ENCODE assay signal across 19 mouse cellular contexts in the genomic region with DNA sequence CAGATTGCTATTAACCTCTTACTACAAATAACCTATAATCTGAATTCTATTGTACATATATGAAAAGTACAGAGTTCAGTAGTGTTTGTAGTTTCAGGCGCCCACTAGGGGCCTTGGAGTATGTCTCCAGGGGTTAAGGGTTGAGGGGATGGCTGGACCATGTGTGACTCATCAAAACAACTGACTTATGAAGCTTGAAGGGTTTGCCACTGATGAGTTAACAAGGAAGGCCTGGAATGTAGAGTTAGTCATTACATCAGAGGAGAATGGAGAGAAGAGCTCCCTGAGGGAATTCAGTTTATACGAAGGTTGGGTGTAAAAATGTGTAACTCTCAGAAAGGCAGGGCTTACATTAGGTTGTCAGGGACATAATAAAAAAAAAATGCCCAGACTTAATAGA. TPM values are rescaled to one million over a fixed set of nuclear protein-coding genes. Genes with fewer than 3 reads are reported as not detected.
DNase-seq lines count a peak whose midpoint lies in the region; ATAC-seq and TF ChIP-seq lines count a peak whose summit lies in the region.
"Had no signal": no experiment of that assay in that cellular context is flagged by ENCODE, and none has a peak within 500 bp of the region (broad histone marks: within the 10 kb centered on the region; RNA-seq: fewer than 3 reads in every experiment).

No protein-coding gene starts in this region.

- no peak overlapping the region for H3K4me3 ChIP-seq in heart, embryonic 15.5 days
- H3K4me3 ChIP-seq in lung, embryonic 16.5 days (ENCODE audit: low read length) = no peak overlapping the region
- H3K4me3 ChIP-seq in C2C12 (ENCODE audit: insufficient read depth, poor library complexity, severe bottlenecking) = no peak overlapping the region
- no peak overlapping the region for H3K4me3 ChIP-seq in hindbrain, embryonic 11.5 days (ENCODE audit: low read depth, low read length)
- H3K4me3 ChIP-seq: forebrain, embryonic 10.5 days; hindbrain, embryonic 13.5 days; limb, embryonic 13.5 days had no signal

- peaks cover 12% of the 10 kb centered on the region for H3K4me1 ChIP-seq in heart, embryonic 15.5 days (replicated peaks)
- H3K4me1 ChIP-seq in lung, embryonic 16.5 days (replicated peaks; ENCODE audit: control insufficient read depth, insufficient read depth, low read length) = peaks cover 9% of the 10 kb centered on the region; the same call in 1 of the 2 replicates
- H3K4me1 ChIP-seq in hindbrain, embryonic 11.5 days (replicated peaks; ENCODE audit: control insufficient read depth, insufficient read depth, low read length) = no peaks in the 10 kb centered on the region
- H3K4me1 ChIP-seq: limb, embryonic 13.5 days had no signal

- no peaks in the 10 kb centered on the region for H3K79me2 ChIP-seq in C2C12 (ENCODE audit: control insufficient read depth, insufficient read depth)

- CTCF ChIA-PET in Patski (lab: Charles Lee) = interaction anchor here (1.0 to 2.3 kb wide), 4 partner anchors 9 to 25 kb away, joined by 3 to 11 read pairs (median 4); no protein-coding TSS in a partner anchor

- H3K4me2 ChIP-seq in heart, embryonic 15.5 days = no peak overlapping the region
- H3K4me2 ChIP-seq in lung, embryonic 16.5 days (ENCODE audit: low read depth, low read length) = no peak overlapping the region
- no peak overlapping the region for H3K4me2 ChIP-seq in hindbrain, embryonic 11.5 days (replicated peaks; ENCODE audit: low read depth, low read length)
- H3K4me2 ChIP-seq: hindbrain, embryonic 13.5 days; limb, embryonic 13.5 days; midbrain, embryonic 11.5 days had no signal

- no peak overlapping the region for H3ac ChIP-seq in C2C12 (ENCODE audit: control insufficient read depth, insufficient read length, low read depth)

- ATAC-seq in heart, embryonic 15.5 days (replicated peaks; ENCODE audit: insufficient number of reproducible peaks, insufficient read depth, low FRiP score, low read depth) = no peak
- ATAC-seq in lung, embryonic 16.5 days (ENCODE audit: low read depth) = no peak
- peak; percentile 97 for ATAC-seq in Patski
- ATAC-seq in hindbrain, embryonic 11.5 days (ENCODE audit: low FRiP score) = no peak
- ATAC-seq: inflammation-experienced regulatory T-cells, adult 6 months had no signal

- WGBS in heart, embryonic 15.5 days = 70% methylated on average over 2 of the region's 2 CpGs
- WGBS in lung, embryonic 16.5 days = 77% methylated on average over 2 of the region's 2 CpGs
- 80% methylated on average over 2 of the region's 2 CpGs for WGBS in hindbrain, embryonic 11.5 days

- no peaks in the 10 kb centered on the region for H3K27me3 ChIP-seq in heart, embryonic 15.5 days
- H3K27me3 ChIP-seq in lung, embryonic 16.5 days (ENCODE audit: control insufficient read depth, insufficient read depth, low read depth, low read length) = no peaks in the 10 kb centered on the region
- H3K27me3 ChIP-seq in C2C12 (ENCODE audit: control insufficient read depth, insufficient read depth, insufficient read length) = no peaks in the 10 kb centered on the region
- no peaks in the 10 kb centered on the region for H3K27me3 ChIP-seq in Patski
- no peaks in the 10 kb centered on the region for H3K27me3 ChIP-seq in hindbrain, embryonic 11.5 days (ENCODE audit: control insufficient read depth, insufficient read depth, low read length)
- H3K27me3 ChIP-seq: CH12.LX; hindbrain, embryonic 13.5 days; limb, embryonic 13.5 days had no signal

- no peaks in the 10 kb centered on the region for H3K36me3 ChIP-seq in heart, embryonic 15.5 days
- no peaks in the 10 kb centered on the region for H3K36me3 ChIP-seq in lung, embryonic 16.5 days (ENCODE audit: control insufficient read depth, insufficient read depth, low read length)
- no peaks in the 10 kb centered on the region for H3K36me3 ChIP-seq in C2C12 (ENCODE audit: control insufficient read depth, insufficient read depth)
- no peaks in the 10 kb centered on the region for H3K36me3 ChIP-seq in hindbrain, embryonic 11.5 days (ENCODE audit: control insufficient read depth, insufficient read depth, low read length)
- H3K36me3 ChIP-seq: forebrain, embryonic 10.5 days; hindbrain, embryonic 13.5 days; limb, embryonic 13.5 days had no signal

- no peaks in the 10 kb centered on the region for H3K9me3 ChIP-seq in heart, embryonic 15.5 days (replicated peaks)
- H3K9me3 ChIP-seq in lung, embryonic 16.5 days (ENCODE audit: control insufficient read depth, low read length) = peaks cover 3% of the 10 kb centered on the region; the same call in 1 of the 2 replicates
- no peaks in the 10 kb centered on the region for H3K9me3 ChIP-seq in hindbrain, embryonic 11.5 days (ENCODE audit: control insufficient read depth, low read length)
- H3K9me3 ChIP-seq: forebrain, embryonic 10.5 days had no signal

- in situ Hi-C loops in Patski (cut with MboI; ENCODE audit: low pct_unique_long_range_greater_than_20kb) = no loop called here

- H3K9ac ChIP-seq in heart, embryonic 15.5 days = no peak overlapping the region
- no peak overlapping the region for H3K9ac ChIP-seq in lung, embryonic 16.5 days (ENCODE audit: low read length)
- H3K9ac ChIP-seq in hindbrain, embryonic 11.5 days (ENCODE audit: low read depth, low read length) = no peak overlapping the region
- H3K9ac ChIP-seq: hindbrain, embryonic 13.5 days; limb, embryonic 13.5 days; liver, embryonic 14.5 days had no signal

- POLR2A ChIA-PET in Patski (lab: Charles Lee) = interaction anchor here (0.7 kb wide), 1 partner anchor 37 kb away, joined by 3 read pairs; no protein-coding TSS in a partner anchor

- H3K79me3 ChIP-seq in C2C12 (ENCODE audit: low read depth) = no peaks in the 10 kb centered on the region

- no peak for TF ChIP-seq CTCF in C2C12 (IDR thresholded peaks at IDR 0.05; ENCODE audit: control insufficient read depth, insufficient read depth, insufficient read length)
- TF ChIP-seq CTCF in Patski (IDR thresholded peaks at IDR 0.05) = peak; percentile 57

- H3K27ac ChIP-seq in heart, embryonic 15.5 days = peak overlapping the region; percentile 60
- 0 out of 2 replicates have a peak overlapping the region, but pooled peaks have one; percentile 89 for H3K27ac ChIP-seq in lung, embryonic 16.5 days (ENCODE audit: low read length)
- H3K27ac ChIP-seq in hindbrain, embryonic 11.5 days (ENCODE audit: low read depth, low read length) = no peak overlapping the region
- H3K27ac ChIP-seq: forebrain, embryonic 10.5 days; hindbrain, embryonic 13.5 days; limb, embryonic 13.5 days; liver, embryonic 14.5 days had no signal

- DNase-seq in heart, adult 9 months (ENCODE audit: low spot score in 2 of 2) = no peak
- DNase-seq in lung, adult 18-20 months = no peak
- DNase-seq in Patski (ENCODE audit: low read depth, low spot score) = peak; percentile 63
- DNase-seq in spleen, postnatal 10 days (ENCODE audit: low spot score in 2 of 2) = no peak
- DNase-seq in hindbrain, embryonic 11.5 days (ENCODE audit: low spot score) = no peak
- DNase-seq: cerebellum, adult 8-10 months; retina, postnatal 1 day; right cerebral cortex, postnatal 4 days; thymus, adult 2 months had no signal

TF ChIP-seq in C2C12, 6 proteins besides CTCF, POLR2A, EP300 and RAD21:
- TF ChIP-seq FOSL1 (IDR thresholded peaks at IDR 0.05; ENCODE audit: insufficient read depth, low read length, poor library complexity, severe bottlenecking) (peak; percentile 58), CEBPB (IDR thresholded peaks at IDR 0.05; ENCODE audit: low read depth) (peak; percentile 50), USF1 (IDR thresholded peaks at IDR 0.05; ENCODE audit: low read depth) (no peak)
TF ChIP-seq in C2C12: peak in this region for 2.

RNA-seq across cellular contexts. Expression of a gene that starts 38.0 kb away (rescaled TPM):
- 36.0 and 47.7 TPM in 2 replicates for polyA plus RNA-seq in heart, embryonic 15.5 days (2015; fragmentation: Nextera tagmentation; extraction: Ambion mirVana)
- 172 and 194 TPM in 2 replicates for polyA plus RNA-seq in lung, embryonic 16.5 days (2015; fragmentation: Nextera tagmentation; extraction: Ambion mirVana)
- polyA plus RNA-seq in C2C12 (2012; fragmentation: generic; extraction: Trizol) = not detected
- polyA plus RNA-seq in Patski (2021) = 0.12 TPM
- polyA plus RNA-seq in hindbrain, embryonic 11.5 days (2014; fragmentation: Nextera tagmentation; extraction: Ambion mirVana) = 36.6 and 37.3 TPM in 2 replicates
- polyA plus RNA-seq: inflammation-experienced regulatory T-cells, adult 6 months had no signal

RNA-seq across cellular contexts. Expression of a gene that starts 50.2 kb away (rescaled TPM):
- polyA plus RNA-seq in heart, embryonic 15.5 days (2015; fragmentation: Nextera tagmentation; extraction: Ambion mirVana) = 23.9 and 31.7 TPM in 2 replicates
- polyA plus RNA-seq in lung, embryonic 16.5 days (2015; fragmentation: Nextera tagmentation; extraction: Ambion mirVana) = 56.5 and 65.8 TPM in 2 replicates
- polyA plus RNA-seq in C2C12 (2012; fragmentation: generic; extraction: Trizol) = 58.6 TPM
- polyA plus RNA-seq in Patski (2021) = 105 TPM
- 10.4 and 11.8 TPM in 2 replicates for polyA plus RNA-seq in hindbrain, embryonic 11.5 days (2014; fragmentation: Nextera tagmentation; extraction: Ambion mirVana)

Comparison
In these comparisons a context has a peak if more than half of its experiments do, and no peak if none do; other contexts are left out.
1. RNA of a gene that starts 38.0 kb away (polyA plus RNA-seq): 172 to 194 TPM in lung, embryonic 16.5 days, 36.6 to 37.3 TPM in hindbrain, embryonic 11.5 days and 36.0 to 47.7 TPM in heart, embryonic 15.5 days; 0.12 TPM in Patski (single experiment) and not detected in C2C12 (single experiment); every median in the first group is over 10 times any median in the second.